Mouse (Mus musculus): ENCODE data around the gene Lbx2. TPM values are rescaled to one million over a fixed set of nuclear protein-coding genes. Genes with fewer than 3 reads are reported as not detected.

The Lbx2 gene
- polyA plus RNA-seq, 1 experiment from 2014 or later: 0.49 TPM

GRCm38 (mm10) chr6:83077630-83078323, 8.4 kb upstream of the Lbx2 start, which contains the start of gene Pcgf1:
Gene Pcgf1, plus strand, starts transcription at chr6:83077869.
- ATAC-seq: peak; percentile 62
- peaks cover 39% of the 10 kb centered on the region for H3K27me3 ChIP-seq (replicated peaks)
- peak within 1 kb of the TSS; percentile 89 for H3K4me2 ChIP-seq (replicated peaks)
- H3K4me3 ChIP-seq (replicated peaks): peak within 1 kb of the TSS; percentile 78
- peaks cover 6% of the 10 kb centered on the region; the same call in 1 of the 2 replicates for H3K36me3 ChIP-seq
- H3K27ac ChIP-seq: peak within 1 kb of the TSS; percentile 77
- H3K4me1 ChIP-seq (replicated peaks): peaks cover 3% of the 10 kb centered on the region; the same call in 1 of the 2 replicates
- H3K9me3 ChIP-seq: no peaks in the 10 kb centered on the region
- peak within 1 kb of the TSS; percentile 62 for H3K9ac ChIP-seq
- under 1% methylated on average over 54 of the region's 54 CpGs for WGBS

DNA sequence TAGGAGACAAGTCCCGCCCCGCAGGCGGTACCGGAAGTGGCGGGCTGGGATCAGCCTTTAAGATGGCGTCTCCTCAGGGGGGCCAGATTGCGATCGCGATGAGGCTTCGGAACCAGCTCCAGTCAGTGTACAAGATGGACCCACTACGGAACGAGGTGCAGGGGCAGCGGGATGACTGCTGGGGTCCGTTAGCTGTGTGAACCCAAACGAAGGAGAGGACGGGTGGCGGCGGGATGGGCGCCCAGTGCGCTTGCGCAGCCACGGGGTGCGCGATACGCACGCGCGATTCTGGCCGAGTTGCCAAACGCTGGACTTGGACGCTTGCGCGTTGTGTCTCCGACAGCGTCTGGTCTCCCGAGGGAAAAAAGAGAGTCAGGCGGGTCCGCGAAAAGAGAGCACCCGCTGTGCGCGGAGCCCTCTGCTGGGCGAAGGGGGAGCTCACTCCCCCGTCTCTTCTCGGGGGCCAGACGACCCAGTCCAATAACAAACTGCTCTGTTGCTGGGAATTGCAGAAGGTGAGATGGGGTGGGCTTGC, 7.8 kb upstream of the Lbx2 start:
- H3K4me3 ChIP-seq (replicated peaks): peak overlapping the region; percentile 78
- peaks cover 3% of the 10 kb centered on the region; the same call in 1 of the 2 replicates for H3K4me1 ChIP-seq (replicated peaks)
- H3K27me3 ChIP-seq (replicated peaks): peaks cover 43% of the 10 kb centered on the region
- peak overlapping the region; percentile 62 for H3K9ac ChIP-seq
- H3K9me3 ChIP-seq: no peaks in the 10 kb centered on the region
- peak overlapping the region; percentile 89 for H3K4me2 ChIP-seq (replicated peaks)
- peak overlapping the region; percentile 77 for H3K27ac ChIP-seq
- ATAC-seq: peak; percentile 96
- WGBS: under 1% methylated on average over 46 of the region's 46 CpGs
- peaks cover 6% of the 10 kb centered on the region; the same call in 1 of the 2 replicates for H3K36me3 ChIP-seq

DNA sequence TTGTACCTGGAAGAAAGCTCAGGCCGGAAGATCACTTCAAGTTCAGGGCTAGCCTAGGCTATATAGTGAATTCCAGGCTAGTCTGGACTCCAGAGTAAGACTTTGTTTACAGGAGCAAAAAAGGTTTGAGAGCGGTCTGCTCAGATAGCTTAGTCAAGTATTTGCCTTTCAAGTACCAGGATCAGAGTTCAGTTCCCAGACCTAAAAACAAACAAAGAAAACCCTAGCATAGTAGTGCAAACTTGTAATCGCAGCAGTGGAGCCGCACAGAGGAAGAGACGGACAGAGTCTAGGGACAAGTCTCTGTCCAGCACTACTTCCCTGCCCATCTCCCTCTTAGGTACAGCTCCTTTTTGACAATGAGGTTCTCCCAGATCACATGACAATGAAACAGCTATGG, 6.0 kb upstream of the Lbx2 start:
- ATAC-seq: no peak
- Histone ChIP-seq H3K4me1 (replicated peaks) (peaks cover 3% of the 10 kb centered on the region; the same call in 1 of the 2 replicates), H3K9me3 (no peaks in the 10 kb centered on the region), H3K36me3 (peaks cover 6% of the 10 kb centered on the region; the same call in 1 of the 2 replicates), H3K4me3 (replicated peaks) (no peak overlapping the region), H3K27ac (no peak overlapping the region), H3K27me3 (replicated peaks) (peaks cover 46% of the 10 kb centered on the region), H3K4me2 (replicated peaks) (no peak overlapping the region), H3K9ac (no peak overlapping the region)
- 91% methylated on average over 5 of the region's 5 CpGs for WGBS

DNA sequence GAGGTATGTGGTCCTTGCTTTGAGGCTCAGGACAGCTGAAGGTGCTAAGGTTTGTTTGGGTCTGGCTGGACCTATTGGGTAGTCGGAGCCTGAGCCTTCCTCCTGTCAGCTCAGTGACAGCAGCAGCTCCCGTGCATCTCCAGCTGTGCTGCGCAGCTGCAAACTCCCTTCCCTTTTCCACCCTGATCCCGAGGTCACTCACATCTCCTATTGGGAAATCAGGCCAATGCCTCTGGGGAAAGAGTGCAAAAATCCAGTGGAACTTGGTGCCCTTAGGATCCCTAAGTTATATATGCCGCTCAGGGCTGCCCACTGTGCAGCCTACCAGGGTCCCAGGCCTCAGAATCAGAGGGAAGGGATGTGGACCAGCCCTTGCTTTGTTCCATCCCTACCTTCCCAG, 2.7 kb upstream of the Lbx2 start:
- ATAC-seq: no peak
- H3K9ac ChIP-seq: no peak overlapping the region
- H3K9me3 ChIP-seq: no peaks in the 10 kb centered on the region
- no peak overlapping the region for H3K4me2 ChIP-seq (replicated peaks)
- H3K27ac ChIP-seq: no peak overlapping the region
- 34% methylated on average over 5 of the region's 5 CpGs for WGBS
- peaks cover 6% of the 10 kb centered on the region; the same call in 1 of the 2 replicates for H3K36me3 ChIP-seq
- H3K4me1 ChIP-seq (replicated peaks): peaks cover 14% of the 10 kb centered on the region
- H3K27me3 ChIP-seq (replicated peaks): peaks cover 56% of the 10 kb centered on the region
- no peak overlapping the region for H3K4me3 ChIP-seq (replicated peaks)

DNA sequence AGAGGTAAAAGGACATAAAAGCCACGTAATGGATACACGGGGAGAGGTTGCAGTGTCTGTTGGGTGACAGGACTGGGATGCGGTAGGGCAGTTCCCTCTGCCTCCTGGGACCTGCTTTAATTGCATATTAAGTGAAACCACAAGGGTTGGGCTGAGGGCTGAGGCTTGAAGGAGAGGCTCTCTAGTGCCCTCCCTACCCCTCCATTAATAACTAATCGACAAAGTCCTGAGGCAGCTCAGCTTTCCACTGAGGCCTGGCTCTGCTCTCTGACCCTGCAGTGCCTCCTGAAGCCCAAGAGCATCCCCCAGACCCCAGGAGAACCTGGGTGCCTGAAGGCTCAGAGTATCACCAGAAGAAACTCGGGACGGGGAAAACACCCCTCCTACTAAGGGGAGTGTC, 1.7 kb upstream of the Lbx2 start:
- Histone ChIP-seq H3K4me3 (replicated peaks) (no peak overlapping the region), H3K9me3 (no peaks in the 10 kb centered on the region), H3K4me2 (replicated peaks) (no peak overlapping the region), H3K27me3 (replicated peaks) (peaks cover 64% of the 10 kb centered on the region), H3K4me1 (replicated peaks) (peaks cover 14% of the 10 kb centered on the region), H3K36me3 (peaks cover 6% of the 10 kb centered on the region; the same call in 1 of the 2 replicates), H3K9ac (no peak overlapping the region), H3K27ac (no peak overlapping the region)
- no peak for ATAC-seq
- 15% methylated on average over 6 of the region's 6 CpGs for WGBS

- ATAC-seq: no peak; the same call in 1 of the 2 replicates
- Histone ChIP-seq H3K27me3 (replicated peaks) (peaks cover 69% of the 10 kb centered on the region), H3K4me3 (replicated peaks) (peak overlapping the region; percentile 22), H3K9me3 (no peaks in the 10 kb centered on the region), H3K4me1 (replicated peaks) (peaks cover 14% of the 10 kb centered on the region), H3K4me2 (replicated peaks) (peak overlapping the region; percentile 56), H3K9ac (no peak overlapping the region), H3K27ac (no peak overlapping the region), H3K36me3 (no peaks in the 10 kb centered on the region)
- WGBS: 4% methylated on average over 47 of the region's 47 CpGs
Measured at GRCm38 (mm10) chr6:83087205-83087925, 1.2 kb downstream of the Lbx2 start.

DNA sequence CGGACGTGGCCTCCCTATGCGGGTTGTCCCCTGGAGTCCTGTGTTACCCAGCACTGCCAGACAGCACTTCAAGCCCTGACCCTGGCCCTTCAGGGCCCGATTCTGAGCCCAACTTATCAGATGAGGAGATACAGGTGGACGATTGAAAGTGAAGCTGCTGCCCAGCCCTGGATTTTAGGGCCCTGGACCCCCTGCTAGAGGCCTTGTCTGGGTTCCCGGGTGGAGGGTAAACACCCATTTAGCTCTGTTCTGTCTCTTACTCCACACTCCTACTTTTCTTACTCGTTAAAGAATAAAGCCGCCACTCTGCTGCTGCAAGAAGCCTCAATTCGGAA, 1.7 kb downstream of the Lbx2 start:
- WGBS: 17% methylated on average over 9 of the region's 9 CpGs
- no peaks in the 10 kb centered on the region for H3K9me3 ChIP-seq
- peak overlapping the region; percentile 22 for H3K4me3 ChIP-seq (replicated peaks)
- no peaks in the 10 kb centered on the region for H3K36me3 ChIP-seq
- ATAC-seq: no peak; the same call in 1 of the 2 replicates
- H3K27ac ChIP-seq: no peak overlapping the region
- H3K9ac ChIP-seq: no peak overlapping the region
- peaks cover 66% of the 10 kb centered on the region for H3K27me3 ChIP-seq (replicated peaks)
- peaks cover 14% of the 10 kb centered on the region for H3K4me1 ChIP-seq (replicated peaks)
- peak overlapping the region; percentile 56 for H3K4me2 ChIP-seq (replicated peaks)

DNA sequence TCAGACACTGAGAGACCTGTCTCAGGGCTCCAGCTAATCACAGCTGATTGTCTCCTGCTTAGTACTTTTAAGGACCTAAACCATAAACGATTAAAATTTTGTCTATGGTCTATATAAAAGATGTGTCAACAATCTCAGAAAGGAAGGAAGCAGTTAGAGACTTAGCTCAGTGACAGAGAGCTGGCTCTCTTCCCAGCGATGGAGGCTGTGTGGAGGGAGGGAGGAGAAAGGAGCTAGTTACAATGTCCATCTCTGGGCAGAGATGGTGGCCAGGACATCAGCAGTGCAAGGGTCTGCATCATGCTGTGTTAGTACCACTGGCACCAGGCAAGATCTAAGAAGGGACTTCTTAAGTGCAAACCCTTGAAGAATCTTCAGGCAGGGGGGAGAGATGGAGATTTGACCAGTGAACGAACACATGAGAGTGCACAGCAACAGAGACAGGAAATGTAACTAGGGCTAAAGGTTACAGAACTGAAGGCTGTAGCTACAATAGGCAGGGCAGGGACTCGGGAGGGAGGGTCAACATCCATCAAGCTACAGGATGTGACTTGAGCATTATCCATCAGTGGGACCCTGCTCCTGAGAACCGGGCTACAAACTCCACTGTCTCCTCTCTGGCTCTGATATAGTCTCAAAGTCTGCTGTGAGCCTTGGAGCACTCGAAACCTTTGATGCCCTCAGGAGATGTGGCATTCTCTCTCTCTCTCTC, 6.4 kb downstream of the Lbx2 start:
- Histone ChIP-seq H3K27me3 (replicated peaks) (peaks cover 24% of the 10 kb centered on the region), H3K36me3 (no peaks in the 10 kb centered on the region), H3K4me1 (replicated peaks) (peaks cover 3% of the 10 kb centered on the region), H3K4me3 (replicated peaks) (no peak overlapping the region), H3K27ac (peak overlapping the region; percentile 44; the same call in 1 of the 2 replicates), H3K4me2 (replicated peaks) (no peak overlapping the region), H3K9me3 (no peaks in the 10 kb centered on the region), H3K9ac (no peak overlapping the region)
- ATAC-seq: no peak
- WGBS: 28% methylated on average over 6 of the region's 6 CpGs

DNA sequence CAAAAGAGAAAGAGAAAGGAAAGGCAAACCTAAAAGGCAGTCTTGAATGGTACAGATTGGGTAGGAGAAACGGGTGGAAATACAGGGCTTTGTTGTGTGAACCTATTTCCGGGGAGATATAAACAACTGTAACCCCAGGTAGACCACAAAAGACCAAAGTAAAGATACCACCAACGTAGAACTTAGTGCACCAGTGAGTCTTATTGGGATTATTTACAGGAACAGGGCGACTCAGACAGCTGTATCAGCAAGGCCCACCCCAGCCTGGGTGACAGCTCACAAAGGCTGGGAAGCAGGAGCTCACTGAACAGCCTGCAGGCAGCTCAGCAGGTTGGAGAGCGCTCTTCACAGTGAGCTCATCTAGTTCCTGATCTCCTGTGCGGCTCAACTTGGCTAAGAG, 9.8 kb downstream of the Lbx2 start:
- Histone ChIP-seq H3K36me3 (no peaks in the 10 kb centered on the region), H3K4me3 (replicated peaks) (no peak overlapping the region), H3K4me1 (replicated peaks) (no peaks in the 10 kb centered on the region), H3K27me3 (replicated peaks) (0 out of 2 replicates have a peak, but pooled peaks cover 2% of the 10 kb centered on the region), H3K27ac (no peak overlapping the region), H3K9ac (no peak overlapping the region), H3K9me3 (no peaks in the 10 kb centered on the region), H3K4me2 (replicated peaks) (no peak overlapping the region)
- WGBS: 50% methylated on average over 6 of the region's 6 CpGs
- ATAC-seq: no peak

DNA sequence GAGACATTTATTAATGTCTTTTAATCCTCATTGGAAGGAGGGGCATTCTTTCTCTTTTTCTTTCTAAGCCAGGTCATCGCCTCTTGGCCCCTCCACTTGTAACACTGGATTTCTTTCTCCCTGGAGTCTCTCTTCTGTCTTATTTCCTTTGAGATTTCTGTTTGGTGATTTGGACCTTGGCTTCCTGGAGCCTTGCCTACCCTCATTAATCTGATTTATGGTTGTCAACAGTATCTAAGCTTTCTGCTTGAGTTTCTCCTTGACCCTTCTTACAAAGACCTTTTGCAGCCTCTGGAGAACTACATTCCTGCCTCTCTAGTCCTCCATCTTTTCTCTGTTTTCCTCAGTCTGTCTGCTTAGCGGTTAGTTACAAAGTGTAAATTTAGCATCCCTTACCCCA, 12.2 kb downstream of the Lbx2 start:
- no peaks in the 10 kb centered on the region for H3K36me3 ChIP-seq
- peaks cover 15% of the 10 kb centered on the region for H3K4me1 ChIP-seq (replicated peaks)
- no peak overlapping the region for H3K4me2 ChIP-seq (replicated peaks)
- H3K27me3 ChIP-seq (replicated peaks): 0 out of 2 replicates have a peak, but pooled peaks cover 2% of the 10 kb centered on the region
- no peak overlapping the region for H3K4me3 ChIP-seq (replicated peaks)
- no peak overlapping the region for H3K9ac ChIP-seq
- H3K27ac ChIP-seq: no peak overlapping the region
- no peak for ATAC-seq
- no peaks in the 10 kb centered on the region for H3K9me3 ChIP-seq
- 49% methylated on average over 2 of the region's 2 CpGs for WGBS

DNA sequence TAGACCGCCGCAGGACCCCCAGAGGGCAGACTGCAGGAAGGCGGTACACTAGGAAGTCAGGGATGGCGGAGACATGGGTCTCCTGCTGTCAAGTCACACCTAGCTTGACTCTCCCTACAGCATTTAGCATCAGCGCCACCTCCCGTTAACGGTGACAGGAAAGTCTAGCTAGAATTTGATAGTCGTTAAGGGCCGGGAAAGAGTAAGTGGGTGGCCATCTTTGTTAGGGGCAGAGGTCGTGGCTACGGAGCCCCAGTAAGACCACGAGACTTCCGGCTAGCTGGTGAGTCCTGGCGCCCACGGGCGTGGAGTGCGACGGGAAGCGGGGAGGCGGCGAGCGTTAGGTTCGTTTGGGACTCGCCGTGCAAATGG, 15.1 kb downstream of the Lbx2 start, which contains the start of the genes Ccdc142 and Gm42688:
Gene Ccdc142 (plus strand): TSS at position 286 of the 372 bp plus-strand sequence.
Gene Gm42688 (plus strand): TSS at position 302 of the 372 bp plus-strand sequence.
- Histone ChIP-seq H3K27ac (peak within 1 kb of the TSS; percentile 86), H3K4me3 (replicated peaks) (peak within 1 kb of the TSS; percentile 72), H3K36me3 (no peaks in the 10 kb centered on the region), H3K9me3 (no peaks in the 10 kb centered on the region), H3K4me2 (replicated peaks) (peak within 1 kb of the TSS; percentile 100), H3K27me3 (replicated peaks) (no peaks in the 10 kb centered on the region), H3K4me1 (replicated peaks) (peaks cover 16% of the 10 kb centered on the region), H3K9ac (peak within 1 kb of the TSS; percentile 88)
- peak; percentile 89 for ATAC-seq
- WGBS: under 1% methylated on average over 25 of the region's 25 CpGs

Measured in intestine, embryonic 15.5 days (tissue).